Mouse (Mus musculus) limb, embryonic 14.5 days (tissue): ENCODE data around the gene Tbca. TPM values are rescaled to one million over a fixed set of nuclear protein-coding genes. Genes with fewer than 3 reads are reported as not detected.

Experiments
- ATAC-seq: fragments of 200-750 bp; cut with Nextera tagmentation; 2 replicates; pipeline ENCODE4 v1.8.0; 2017; ENCODE audit warnings: low read depth, moderate number of reproducible peaks, moderate TSS enrichment; ENCODE audit not compliant: low FRiP score
- DNase-seq: peaks from one replicate; pipeline ENCODE4 v3.0.0-alpha.2; 2015; ENCODE audit warnings: low spot score
- H3K27ac ChIP-seq: fragments of 300-500 bp; sonication (generic); replicated peaks from 2 replicates; pipeline ENCODE4 v1.5.1; 2014; ENCODE audit warnings: low read depth, mild to moderate bottlenecking, low read length, moderate library complexity, mixed read lengths
- H3K27me3 ChIP-seq: fragments of 300-500 bp; sonication (generic); 2 replicates; pipeline ENCODE4 v1.6.1; 2014; ENCODE audit warnings: low read length, mixed read lengths; ENCODE audit not compliant: control insufficient read depth, insufficient read depth
- H3K36me3 ChIP-seq: fragments of 300-500 bp; sonication (generic); 2 replicates; pipeline ENCODE4 v1.6.1; 2014; ENCODE audit warnings: mild to moderate bottlenecking, low read length, moderate library complexity, mixed read lengths; ENCODE audit not compliant: control insufficient read depth, insufficient read depth
- H3K4me1 ChIP-seq: fragments of 300-500 bp; sonication (generic); 2 replicates; pipeline ENCODE4 v1.6.1; 2014; ENCODE audit warnings: antibody characterized with exemption, low read length, mixed read lengths; ENCODE audit not compliant: control insufficient read depth, insufficient read depth
- H3K4me2 ChIP-seq: fragments of 300-500 bp; sonication (generic); replicated peaks from 2 replicates; pipeline ENCODE4 v1.6.1; 2014; ENCODE audit warnings: low read depth, mild to moderate bottlenecking, low read length, moderate library complexity; ENCODE audit not compliant: severe bottlenecking
- H3K4me3 ChIP-seq: fragments of 300-500 bp; sonication (generic); replicated peaks from 2 replicates; pipeline ENCODE4 v1.5.1; 2014; ENCODE audit warnings: low read length
- H3K9ac ChIP-seq: fragments of 300-500 bp; sonication (generic); 2 replicates; pipeline ENCODE4 v1.6.1; 2014; ENCODE audit warnings: mild to moderate bottlenecking, low read depth, low read length, moderate library complexity; ENCODE audit not compliant: severe bottlenecking
- H3K9me3 ChIP-seq: fragments of 300-500 bp; sonication (generic); 2 replicates; pipeline ENCODE4 v1.6.1; 2016; ENCODE audit warnings: low read length; ENCODE audit not compliant: control insufficient read depth
- POLR2A ChIP-seq: fragments of 200-500 bp; IDR thresholded peaks from 2 replicates; pipeline ENCODE4 v1.8.0; 2012; ENCODE audit warnings: inconsistent platforms, mild to moderate bottlenecking, moderate library complexity, borderline replicate concordance; ENCODE audit not compliant: insufficient read depth, insufficient read length; ENCODE audit errors: extremely low read depth
- WGBS: fragments of 180-500 bp; shearing (Covaris S2); extraction: QIAGEN DNeasy Blood & Tissue Kit; methylation state at CpG from one replicate; pipeline ENCODE4 v1.1.7; 2014; 5-methylcytosine and 5-hydroxymethylcytosine counted together
- polyA plus RNA-seq, 2 experiments: library from polyadenylated mRNA; depleted of rRNA in 1 of 2; stranded (reverse) in 1 of 2; unstranded in 1 of 2; fragments of >200 nt; fragmentation: Nextera tagmentation in 1 of 2; extraction: Ambion mirVana in 1 of 2; gene quantifications; 2 replicates each; pipeline versions ENCODE4 v1.2.1 to v1.2.3; 2012 to 2014

The Tbca gene
- polyA plus RNA-seq, 2 experiments = 242 to 408 TPM

- Histone ChIP-seq H3K27me3 (no peaks in the 10 kb centered on the region), H3K4me2 (no peak overlapping the region), H3K4me1 (peaks cover 8% of the 10 kb centered on the region), H3K27ac (no peak overlapping the region), H3K36me3 (no peaks in the 10 kb centered on the region), H3K4me3 (no peak overlapping the region), H3K9me3 (no peaks in the 10 kb centered on the region), H3K9ac (no peak overlapping the region)
- TF ChIP-seq POLR2A = no peak
- ATAC-seq (no peak), DNase-seq (no peak)
- 53% methylated on average over 2 of the region's 2 CpGs for WGBS
Measured at GRCm38 (mm10) chr13:94786866-94787265, 1.8 kb upstream of the Tbca start.

GRCm38 (mm10) chr13:94794689-94795088, 6.0 kb downstream of the Tbca start:
- DNase-seq (no peak), ATAC-seq (no peak)
- Histone ChIP-seq H3K9ac (no peak overlapping the region), H3K36me3 (no peaks in the 10 kb centered on the region), H3K9me3 (no peaks in the 10 kb centered on the region), H3K27ac (no peak overlapping the region), H3K27me3 (no peaks in the 10 kb centered on the region), H3K4me1 (peaks cover 6% of the 10 kb centered on the region), H3K4me2 (no peak overlapping the region), H3K4me3 (no peak overlapping the region)
- no peak for TF ChIP-seq POLR2A
- 73% methylated on average over 1 of the region's 1 CpGs for WGBS

GRCm38 (mm10) chr13:94803480-94804057, 14.9 kb downstream of the Tbca start:
- no peak overlapping the region for H3K9ac ChIP-seq
- H3K27me3 ChIP-seq = no peaks in the 10 kb centered on the region
- H3K9me3 ChIP-seq = no peaks in the 10 kb centered on the region
- H3K4me2 ChIP-seq = no peak overlapping the region
- ATAC-seq = no peak
- no peak overlapping the region for H3K27ac ChIP-seq
- H3K4me3 ChIP-seq = no peak overlapping the region
- DNase-seq = no peak
- TF ChIP-seq POLR2A = no peak
- WGBS = 70% methylated on average over 5 of the region's 5 CpGs
- 0 out of 2 replicates have a peak, but pooled peaks cover 2% of the 10 kb centered on the region for H3K4me1 ChIP-seq
- no peaks in the 10 kb centered on the region for H3K36me3 ChIP-seq

- 0 out of 2 replicates have a peak, but pooled peaks cover 2% of the 10 kb centered on the region for H3K4me1 ChIP-seq
- no peaks in the 10 kb centered on the region for H3K27me3 ChIP-seq
- ATAC-seq = no peak
- no peak overlapping the region for H3K27ac ChIP-seq
- H3K36me3 ChIP-seq = no peaks in the 10 kb centered on the region
- no peak overlapping the region for H3K4me3 ChIP-seq
- TF ChIP-seq POLR2A = no peak
- WGBS = 29% methylated on average over 9 of the region's 9 CpGs
- no peak overlapping the region for H3K4me2 ChIP-seq
- no peaks in the 10 kb centered on the region for H3K9me3 ChIP-seq
- H3K9ac ChIP-seq = no peak overlapping the region
- peak; percentile 9 for DNase-seq
Measured at GRCm38 (mm10) chr13:94806315-94807179, 17.8 kb downstream of the Tbca start.

- TF ChIP-seq POLR2A = no peak
- ATAC-seq (no peak), DNase-seq (no peak)
- Histone ChIP-seq H3K27ac (no peak overlapping the region), H3K9ac (no peak overlapping the region), H3K27me3 (no peaks in the 10 kb centered on the region), H3K36me3 (no peaks in the 10 kb centered on the region), H3K9me3 (no peaks in the 10 kb centered on the region), H3K4me1 (0 out of 2 replicates have a peak, but pooled peaks cover 2% of the 10 kb centered on the region), H3K4me3 (no peak overlapping the region), H3K4me2 (no peak overlapping the region)
Measured at GRCm38 (mm10) chr13:94808596-94808995, 19.9 kb downstream of the Tbca start.
